Mouse (Mus musculus) heart, embryonic 14.5 days (tissue): Measurements from ENCODE around the gene Mfsd4b5. TPM values are rescaled to one million over a fixed set of nuclear protein-coding genes. Genes with fewer than 3 reads are reported as not detected.
"Not testable (repeated sequence)": the region's sequence is repeated elsewhere in the genome, so short reads cannot be mapped to it uniquely, and the experiment has no call there.

ENCODE experiments used
- ATAC-seq: fragments of 200-750 bp; cut with Nextera tagmentation; 2 replicates; pipeline ENCODE4 v1.8.0; 2017; ENCODE audit warnings: low read depth, moderate TSS enrichment; ENCODE audit not compliant: insufficient number of reproducible peaks, insufficient read depth, low FRiP score
- H3K27ac ChIP-seq, 2 experiments: fragments of 200-500 bp in 1 of 2; fragments of 300-500 bp in 1 of 2; sonication (generic) in 1 of 2; replicated peaks in 1 of 2; 2 replicates each; pipeline ENCODE4 v1.5.1; 2012 to 2014; ENCODE audit warnings: low read depth in 2 of 2, low read length in 2 of 2, control low read depth in 1 of 2, mild to moderate bottlenecking in 1 of 2, mixed read lengths in 1 of 2; ENCODE audit not compliant: control insufficient read depth in 1 of 2, insufficient read depth in 1 of 2
- H3K27me3 ChIP-seq: fragments of 300-500 bp; sonication (generic); 2 replicates; pipeline ENCODE4 v1.6.1; 2014; ENCODE audit warnings: mild to moderate bottlenecking, low read length, control low read depth; ENCODE audit not compliant: control insufficient read depth, insufficient read depth
- H3K36me3 ChIP-seq: fragments of 300-500 bp; sonication (generic); 2 replicates; pipeline ENCODE4 v1.6.1; 2014; ENCODE audit warnings: mild to moderate bottlenecking, control low read depth, low read length, mixed read lengths; ENCODE audit not compliant: control insufficient read depth, insufficient read depth
- H3K4me1 ChIP-seq, 2 experiments: fragments of 200-500 bp in 1 of 2; fragments of 300-500 bp in 1 of 2; sonication (generic) in 1 of 2; 2 replicates each; pipeline ENCODE4 v1.6.1; 2012 to 2014; ENCODE audit warnings: low read length in 2 of 2, control low read depth in 1 of 2, mixed read lengths in 1 of 2; ENCODE audit not compliant: control insufficient read depth in 2 of 2, insufficient read depth in 2 of 2
- H3K4me2 ChIP-seq: fragments of 300-500 bp; sonication (generic); 2 replicates; pipeline ENCODE4 v1.6.1; 2014; ENCODE audit warnings: mild to moderate bottlenecking, low read length
- H3K4me3 ChIP-seq, 2 experiments: fragments of 200-500 bp in 1 of 2; fragments of 300-500 bp in 1 of 2; sonication (generic) in 1 of 2; 2 replicates each; pipeline ENCODE4 v1.5.1; 2012 to 2014; ENCODE audit warnings: low read length in 2 of 2, mild to moderate bottlenecking in 2 of 2, control low read depth in 1 of 2, low read depth in 1 of 2, moderate library complexity in 1 of 2; ENCODE audit not compliant: control insufficient read depth in 1 of 2, insufficient read depth in 1 of 2
- H3K9ac ChIP-seq: fragments of 300-500 bp; sonication (generic); 2 replicates; pipeline ENCODE4 v1.6.1; 2014; ENCODE audit warnings: mild to moderate bottlenecking, low read length
- H3K9me3 ChIP-seq: fragments of 300-500 bp; sonication (generic); 2 replicates; pipeline ENCODE4 v1.6.1; 2016; ENCODE audit warnings: low read length, control low read depth; ENCODE audit not compliant: control insufficient read depth
- WGBS: fragments of 180-500 bp; shearing (Covaris S2); extraction: QIAGEN DNeasy Blood & Tissue Kit; methylation state at CpG from one replicate; pipeline ENCODE4 v1.1.7; 2014; 5-methylcytosine and 5-hydroxymethylcytosine counted together
- polyA plus RNA-seq: library from polyadenylated mRNA; unstranded; fragments of >200 nt; fragmentation: Nextera tagmentation; extraction: Ambion mirVana; gene quantifications from 2 replicates; pipeline ENCODE4 v1.2.1, GENCODE M21; 2014

The Mfsd4b5 gene
- polyA plus RNA-seq, 1 experiment from 2014 or later: not detected

- H3K27ac ChIP-seq: peak within 1 kb of the TSS; percentile 57 to 79
- ATAC-seq: peak; percentile 86
These were observed 38.3 kb upstream of the Mfsd4b5 start, which contains the start of gene Mfsd4b1 for GRCm38 (mm10) chr10:40024554-40025428. Mfsd4b1 (minus strand) TSS chr10:40025268.

GRCm38 (mm10) chr10:40020401-40020800 lies 34.0 kb upstream of the Mfsd4b5 start:
- no peak for ATAC-seq
- Histone ChIP-seq H3K9ac (no peak overlapping the region), H3K27ac (no peak overlapping the region)

More at GRCm38 (mm10) chr10:40024554-40025428, 38.3 kb upstream of the Mfsd4b5 start, which contains the start of gene Mfsd4b1:
- Histone ChIP-seq H3K9ac (peak within 1 kb of the TSS; percentile 79), H3K36me3 (no peaks in the 10 kb centered on the region), H3K4me2 (peak within 1 kb of the TSS; percentile 89), H3K9me3 (no peaks in the 10 kb centered on the region), H3K4me1 (peaks cover 3 to 15% of the 10 kb centered on the region in 2 experiments), H3K27me3 (0 out of 2 replicates have a peak, but pooled peaks cover 4% of the 10 kb centered on the region), H3K4me3 (peak within 1 kb of the TSS; percentile 68 to 69)
- WGBS: under 1% methylated on average over 46 of the region's 46 CpGs

GRCm38 (mm10) chr10:40019492-40019891 lies 33.0 kb upstream of the Mfsd4b5 start:
- peak overlapping the region; percentile 39 to 71; a peak in 3 of 4 replicates for H3K27ac ChIP-seq
- no peak overlapping the region for H3K4me3 ChIP-seq
- H3K9ac ChIP-seq: no peak overlapping the region
- no peaks in the 10 kb centered on the region for H3K9me3 ChIP-seq
- no peak overlapping the region for H3K4me2 ChIP-seq
- peaks cover 6 to 25% of the 10 kb centered on the region in 2 experiments for H3K4me1 ChIP-seq
- 0 out of 2 replicates have a peak, but pooled peaks cover 4% of the 10 kb centered on the region for H3K27me3 ChIP-seq
- ATAC-seq: peak; percentile 77
- H3K36me3 ChIP-seq: no peaks in the 10 kb centered on the region
- 46% methylated on average over 3 of the region's 3 CpGs for WGBS

More at GRCm38 (mm10) chr10:40020401-40020800, 34.0 kb upstream of the Mfsd4b5 start:
- Histone ChIP-seq H3K4me1 (peaks cover 8 to 29% of the 10 kb centered on the region in 2 experiments), H3K9me3 (no peaks in the 10 kb centered on the region), H3K4me2 (no peak overlapping the region), H3K36me3 (no peaks in the 10 kb centered on the region), H3K4me3 (no peak overlapping the region), H3K27me3 (0 out of 2 replicates have a peak, but pooled peaks cover 4% of the 10 kb centered on the region)
- 74% methylated on average over 2 of the region's 2 CpGs for WGBS

- H3K9ac ChIP-seq: no peak overlapping the region
- H3K27ac ChIP-seq: peak overlapping the region; percentile 20 to 39; a peak in 2 of 4 replicates
- WGBS: 43% methylated on average over 5 of the region's 5 CpGs
- no peaks in the 10 kb centered on the region for H3K9me3 ChIP-seq
- no peaks in the 10 kb centered on the region for H3K36me3 ChIP-seq
- no peak overlapping the region for H3K4me2 ChIP-seq
- H3K4me3 ChIP-seq: no peak overlapping the region
- H3K4me1 ChIP-seq: peaks cover 6 to 19% of the 10 kb centered on the region in 2 experiments
- H3K27me3 ChIP-seq: 0 out of 2 replicates have a peak, but pooled peaks cover 4% of the 10 kb centered on the region
- no peak for ATAC-seq
These were observed 31.9 kb upstream of the Mfsd4b5 start for GRCm38 (mm10) chr10:40018261-40018860.

- no peak for ATAC-seq
These were observed 23.1 kb upstream of the Mfsd4b5 start for GRCm38 (mm10) chr10:40009591-40009990.

GRCm38 (mm10) chr10:40008847-40009246 lies 22.4 kb upstream of the Mfsd4b5 start:
- ATAC-seq, H3K27me3 ChIP-seq, H3K36me3 ChIP-seq, H3K9me3 ChIP-seq, H3K4me1 ChIP-seq, H3K9ac ChIP-seq, H3K4me3 ChIP-seq, H3K4me2 ChIP-seq, H3K27ac ChIP-seq: not testable (repeated sequence)
- WGBS: 58% methylated on average over 4 of the region's 4 CpGs

More at GRCm38 (mm10) chr10:40009591-40009990, 23.1 kb upstream of the Mfsd4b5 start:
- 75% methylated on average over 11 of the region's 11 CpGs for WGBS
- no peak overlapping the region for H3K4me3 ChIP-seq
- H3K9ac ChIP-seq: no peak overlapping the region
- no peaks in the 10 kb centered on the region for H3K27me3 ChIP-seq
- H3K36me3 ChIP-seq: no peaks in the 10 kb centered on the region
- no peaks in the 10 kb centered on the region for H3K9me3 ChIP-seq
- H3K4me2 ChIP-seq: no peak overlapping the region
- H3K4me1 ChIP-seq: 0 out of 4 replicates have a peak, but pooled peaks cover 0 to 2% of the 10 kb centered on the region in 2 experiments
- no peak overlapping the region for H3K27ac ChIP-seq

- no peak overlapping the region for H3K4me3 ChIP-seq
- no peak overlapping the region for H3K9ac ChIP-seq
- no peaks in the 10 kb centered on the region for H3K27me3 ChIP-seq
- no peaks in the 10 kb centered on the region for H3K36me3 ChIP-seq
- 83% methylated on average over 4 of the region's 4 CpGs for WGBS
- H3K4me1 ChIP-seq: 0 out of 4 replicates have a peak, but pooled peaks cover 0 to 2% of the 10 kb centered on the region in 2 experiments
- H3K4me2 ChIP-seq: no peak overlapping the region
- ATAC-seq: no peak
- no peaks in the 10 kb centered on the region for H3K9me3 ChIP-seq
- no peak overlapping the region for H3K27ac ChIP-seq
These were observed 21.5 kb upstream of the Mfsd4b5 start for GRCm38 (mm10) chr10:40007953-40008352.
